Mouse (Mus musculus) gastrocnemius, adult 2 months (tissue): ENCODE measurements at regions not wholly inside any gene's neighbourhood (a gene's known extent, or its start where the extent isn't known, plus 50 kb on each side); places are given as distances from the start of the nearest gene placed in this dataset.

Source experiments
- DNase-seq: peaks from one replicate; pipeline ENCODE4 v3.0.0; 2022
- H3K27ac ChIP-seq: fragments of 200-600 bp; 2 replicates; pipeline ENCODE4 v1.8.1; 2022; ENCODE audit warnings: mild to moderate bottlenecking
- H3K4me3 ChIP-seq: fragments of 200-600 bp; 2 replicates; pipeline ENCODE4 v1.8.1; 2022; ENCODE audit warnings: mild to moderate bottlenecking, moderate library complexity
- CTCF ChIP-seq: fragments of 200-600 bp; IDR thresholded peaks from 2 replicates; pipeline ENCODE4 v1.8.1; 2022; ENCODE audit warnings: antibody characterized with exemption, mild to moderate bottlenecking, moderate library complexity
- intact Hi-C: fragments of 180-260 bp; cut with DNase I; formaldehyde crosslinking; loops from one replicate; pipeline ENCODE4 v1.15.1; 2025

DNA sequence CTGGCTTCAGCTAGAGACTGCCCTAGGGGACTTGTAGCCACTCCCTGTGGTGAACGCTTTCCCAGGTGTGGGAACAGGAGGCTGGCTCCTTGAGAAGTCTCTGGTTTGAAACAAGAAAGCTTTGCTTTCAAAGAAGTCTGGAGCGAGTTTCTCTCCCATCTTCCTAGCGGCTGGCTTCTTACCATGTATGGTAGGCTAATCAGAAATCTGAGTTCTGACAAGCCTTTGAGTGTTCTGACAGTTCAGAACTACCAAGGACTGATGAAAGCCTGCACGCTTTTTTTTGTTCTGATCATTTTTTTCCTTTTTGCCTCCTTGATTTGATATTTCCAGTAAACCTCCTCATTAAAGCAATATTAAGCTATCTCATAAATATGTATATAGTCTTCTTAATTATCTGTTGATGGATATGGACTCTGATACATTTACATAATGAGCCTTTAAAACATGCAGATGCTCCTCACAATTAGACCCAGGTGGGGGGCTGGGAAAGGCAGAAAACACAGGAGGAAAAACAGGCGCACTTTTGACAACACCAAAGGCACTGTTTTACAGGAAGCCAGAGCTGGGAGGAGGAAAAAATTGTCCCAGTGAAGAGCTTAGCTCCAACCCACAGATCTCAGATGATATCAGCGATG, 95.7 kb upstream of the Plxnc1 start:
- no peak overlapping the region for H3K4me3 ChIP-seq
- no peak for TF ChIP-seq CTCF
- intact Hi-C loops: no loop called here
- DNase-seq: no peak
- H3K27ac ChIP-seq: no peak overlapping the region

DNA sequence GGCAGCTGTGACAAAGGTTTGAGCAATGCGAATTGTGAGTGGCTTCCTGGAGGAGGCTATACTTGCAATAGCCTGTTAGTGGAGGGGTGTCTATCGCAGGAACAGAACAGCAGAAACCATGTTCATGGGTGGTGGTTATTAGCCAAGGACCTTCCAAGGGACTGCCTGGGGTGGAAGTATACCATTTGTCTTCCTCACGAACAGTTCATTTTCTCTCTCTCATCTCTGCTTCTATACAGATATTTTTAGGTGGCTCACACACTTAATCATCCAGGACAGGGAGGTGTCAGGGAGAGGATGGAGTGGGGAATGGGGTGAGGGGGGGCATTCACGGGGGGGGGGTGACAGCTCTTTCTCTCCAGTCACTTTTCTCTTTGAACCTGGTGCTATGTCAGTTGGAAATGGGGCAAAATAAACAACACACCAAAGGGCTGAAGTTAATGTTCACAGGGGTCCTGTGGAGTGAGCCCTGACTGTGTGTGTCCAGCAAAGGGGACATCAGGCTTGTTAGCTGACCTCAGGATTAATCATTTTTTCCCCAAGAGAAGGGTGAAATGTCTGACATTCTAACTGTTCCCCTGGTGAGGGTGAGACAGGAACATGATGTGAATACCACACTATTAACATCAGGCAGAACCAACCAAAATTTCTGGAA, 91.5 kb upstream of the Plxnc1 start:
- no peak for TF ChIP-seq CTCF
- intact Hi-C loops: no loop called here
- Histone ChIP-seq H3K4me3 (no peak overlapping the region), H3K27ac (no peak overlapping the region)
- DNase-seq: no peak

DNA sequence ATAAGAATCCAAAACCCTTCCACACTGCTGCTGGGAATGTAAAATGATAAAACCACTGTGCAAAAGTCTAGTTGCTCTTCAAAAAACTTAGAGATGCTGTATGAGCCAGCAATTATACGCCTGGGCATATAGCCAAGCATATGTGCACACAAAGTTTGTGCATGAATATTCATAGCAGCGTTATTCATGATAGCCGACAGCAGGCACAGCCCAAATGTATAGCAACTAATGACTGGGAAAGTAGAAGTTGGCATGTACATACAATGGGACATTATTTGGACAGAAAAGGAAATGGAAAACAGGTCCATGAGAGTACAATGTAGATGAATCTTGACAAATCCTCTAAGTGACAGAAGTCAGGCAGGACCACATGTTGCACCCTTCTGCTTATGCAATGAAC, 90.7 kb upstream of the Plxnc1 start:
- no peak for DNase-seq
- intact Hi-C loops: no loop called here
- TF ChIP-seq CTCF: no peak
- H3K27ac ChIP-seq: no peak overlapping the region
- H3K4me3 ChIP-seq: no peak overlapping the region

DNA sequence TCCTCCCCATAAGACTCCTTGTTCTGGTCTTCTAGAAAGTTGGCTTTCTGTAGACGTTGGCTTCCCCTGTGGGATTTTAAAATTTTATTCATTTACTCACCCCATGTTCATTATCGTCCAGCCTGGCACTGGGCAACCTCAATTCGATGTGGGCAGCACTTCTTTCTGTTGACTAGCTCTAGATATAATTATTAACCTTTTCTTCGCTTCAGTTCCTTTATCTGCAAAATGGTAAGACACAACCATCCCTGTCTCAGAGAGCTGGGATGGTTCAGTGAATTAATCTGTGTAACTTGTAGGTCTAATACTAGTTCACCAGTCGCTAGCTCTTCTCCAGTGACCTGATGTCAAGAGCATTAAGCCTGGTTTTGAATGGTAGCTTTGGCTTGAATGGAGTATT, 89.9 kb upstream of the Plxnc1 start:
- Histone ChIP-seq H3K4me3 (no peak overlapping the region), H3K27ac (no peak overlapping the region)
- no peak for TF ChIP-seq CTCF
- intact Hi-C loops: no loop called here
- DNase-seq: no peak

DNA sequence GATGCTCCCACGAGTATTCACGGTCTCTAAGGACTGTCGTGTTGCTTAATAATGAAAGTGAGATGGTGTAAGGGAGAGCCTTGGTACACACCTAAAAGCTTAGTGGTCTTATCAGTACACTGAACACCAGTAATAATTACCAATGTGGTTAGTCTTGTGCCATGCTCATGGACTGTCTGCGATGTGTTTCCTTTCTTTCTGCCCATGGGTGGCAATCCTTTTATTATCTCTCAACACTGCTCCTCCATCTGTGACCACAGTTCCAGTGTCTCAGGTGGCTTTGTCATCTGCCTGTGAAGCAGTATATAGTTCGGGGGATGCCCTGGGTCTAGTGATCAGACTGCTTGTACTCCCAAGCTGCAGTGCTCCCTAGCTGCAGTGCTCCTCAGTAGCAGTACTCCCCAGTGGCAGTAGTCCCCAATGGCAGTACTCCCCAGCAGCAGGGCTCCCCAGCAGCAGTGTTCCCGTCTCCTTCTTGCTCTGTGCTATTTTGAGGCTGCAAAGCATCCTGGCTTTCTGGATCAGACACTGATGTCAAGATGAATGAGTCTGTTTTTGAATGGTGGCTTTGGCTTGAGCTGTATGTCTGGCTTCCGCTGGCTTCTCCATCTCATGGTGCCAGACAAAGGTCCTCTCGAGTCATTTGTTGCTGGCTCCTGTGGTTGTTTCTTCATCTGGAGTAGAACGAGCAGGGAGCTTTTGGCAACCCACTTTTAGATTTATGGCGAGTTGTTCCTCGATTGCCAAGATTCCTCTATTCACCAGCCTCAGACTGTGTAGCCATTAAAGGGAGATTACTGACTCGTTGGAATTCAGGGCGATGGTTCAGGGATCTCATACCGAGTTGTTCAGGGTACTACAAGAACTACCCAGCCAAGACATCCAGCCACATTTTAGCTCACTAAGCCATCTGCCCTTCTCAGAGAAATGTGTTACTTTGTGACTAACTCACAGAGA, 88.4 kb upstream of the Plxnc1 start:
- no peak for DNase-seq
- no peak for TF ChIP-seq CTCF
- intact Hi-C loops: no loop called here
- Histone ChIP-seq H3K4me3 (no peak overlapping the region), H3K27ac (no peak overlapping the region)

DNA sequence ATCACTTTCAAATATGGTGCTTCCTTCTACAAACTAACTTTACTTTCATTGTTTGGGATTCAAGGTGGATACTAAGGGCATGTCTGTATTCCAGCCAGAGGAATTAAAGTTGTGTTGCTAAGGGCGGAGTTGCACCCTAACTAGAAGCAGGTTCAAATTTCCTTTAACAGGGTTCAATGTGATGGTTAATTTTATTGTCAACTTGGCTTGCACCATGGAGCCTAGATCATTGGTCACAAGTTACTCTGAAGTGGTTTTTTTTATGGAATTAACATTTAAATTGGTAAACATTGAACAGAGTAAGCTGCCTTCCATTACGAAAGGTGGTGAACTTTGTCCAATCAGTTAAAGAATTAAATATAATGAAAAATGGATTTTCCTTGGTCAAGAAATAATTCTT, 86.7 kb upstream of the Plxnc1 start:
- H3K27ac ChIP-seq: no peak overlapping the region
- no peak for TF ChIP-seq CTCF
- no peak overlapping the region for H3K4me3 ChIP-seq
- intact Hi-C loops: no loop called here
- DNase-seq: no peak

DNA sequence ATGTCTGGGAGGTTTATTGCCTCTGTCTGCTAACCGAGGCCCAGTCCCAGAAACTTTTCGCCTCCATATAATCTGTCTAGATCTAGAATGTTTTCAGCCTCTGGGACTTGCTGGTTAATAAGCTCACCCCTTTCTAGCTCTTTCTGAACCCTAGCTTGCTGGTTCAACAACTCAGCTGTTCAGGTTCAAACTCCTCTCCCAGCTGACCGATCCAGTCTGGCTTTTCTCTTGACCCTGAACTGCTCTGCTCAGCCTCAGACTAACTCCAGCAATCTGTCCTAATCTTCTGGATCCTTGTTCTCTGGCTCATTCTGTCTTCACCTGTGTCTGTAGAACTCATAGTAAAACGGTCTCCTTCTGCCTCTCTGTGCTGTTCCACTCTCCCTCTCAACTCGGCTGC, 86.2 kb upstream of the Plxnc1 start:
- H3K27ac ChIP-seq: no peak overlapping the region
- no peak overlapping the region for H3K4me3 ChIP-seq
- no peak for TF ChIP-seq CTCF
- intact Hi-C loops: no loop called here
- no peak for DNase-seq

DNA sequence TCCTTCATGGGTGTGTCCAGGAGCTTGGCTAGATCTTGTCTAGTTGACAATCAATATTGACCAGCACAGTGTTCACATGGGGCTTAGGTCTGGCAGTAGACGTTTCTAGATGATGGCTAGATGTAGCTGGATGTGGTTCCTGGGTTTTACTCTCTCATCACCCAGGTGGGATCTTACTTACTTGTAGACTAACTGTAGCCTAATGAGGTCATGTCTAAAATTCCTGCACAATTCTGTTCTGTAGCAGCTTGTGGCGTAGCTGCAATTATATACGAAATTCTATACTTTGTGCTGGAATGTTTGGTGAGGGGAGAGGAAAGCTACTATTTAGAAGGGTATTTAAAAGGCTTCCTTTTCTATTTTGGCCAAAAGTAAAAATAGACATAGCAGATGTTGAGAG, 84.9 kb upstream of the Plxnc1 start:
- intact Hi-C loops: no loop called here
- no peak overlapping the region for H3K4me3 ChIP-seq
- DNase-seq: no peak
- H3K27ac ChIP-seq: no peak overlapping the region
- no peak for TF ChIP-seq CTCF

DNA sequence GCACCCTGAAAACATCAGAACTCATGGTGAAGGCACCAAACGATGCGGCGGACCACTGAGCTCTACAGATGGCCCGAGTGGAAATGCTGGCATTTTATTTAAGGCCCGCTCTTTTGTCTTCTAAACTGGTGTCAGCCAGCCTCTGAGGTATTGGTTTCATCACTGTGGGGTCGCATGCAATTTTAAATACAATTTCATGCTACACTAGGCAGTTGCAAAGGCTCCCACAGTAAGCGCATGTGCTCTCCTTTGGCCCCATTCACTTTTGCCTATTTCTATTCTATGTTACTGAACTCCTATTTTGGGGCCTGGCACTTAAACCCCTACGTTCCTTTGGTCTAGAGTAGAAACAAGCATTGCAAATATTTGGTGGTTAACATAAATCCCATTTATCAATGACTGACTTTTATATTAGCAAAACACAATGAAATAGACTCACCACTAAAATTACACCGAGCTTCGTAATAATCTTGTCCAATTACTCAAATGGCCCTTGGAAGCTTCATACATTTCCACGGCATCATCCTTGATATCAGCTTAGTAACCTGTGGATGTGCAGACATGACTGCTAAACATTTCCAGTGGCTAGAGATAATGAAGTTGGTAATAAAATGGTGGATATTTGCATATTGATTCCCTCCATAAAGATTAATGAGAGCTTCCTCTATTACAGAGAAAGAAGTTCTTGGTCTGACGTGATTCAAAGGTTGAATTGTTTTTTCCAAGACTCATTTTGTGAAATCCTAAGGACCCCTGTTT, 81.1 kb upstream of the Plxnc1 start:
- intact Hi-C loops: no loop called here
- no peak for TF ChIP-seq CTCF
- no peak overlapping the region for H3K27ac ChIP-seq
- H3K4me3 ChIP-seq: no peak overlapping the region
- no peak for DNase-seq

DNA sequence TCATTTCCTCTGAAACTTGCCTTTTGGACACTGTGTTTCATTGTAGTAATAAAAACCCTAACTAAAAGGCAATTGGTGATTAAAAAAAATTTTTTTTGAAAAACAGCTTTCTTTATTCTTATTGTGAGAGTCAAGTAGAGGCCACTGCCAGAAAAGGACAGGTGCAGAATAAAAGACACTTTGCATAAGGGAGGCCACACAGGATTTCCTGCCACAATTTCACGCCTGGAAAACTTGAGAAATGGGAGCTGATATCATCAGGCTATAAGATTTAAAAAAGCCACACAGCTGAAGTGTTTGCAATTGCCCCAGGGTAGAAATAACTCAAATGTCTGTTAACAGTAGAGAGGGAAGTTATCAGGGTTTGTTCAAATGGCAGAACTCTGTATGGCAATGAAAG, 76.6 kb upstream of the Plxnc1 start:
- H3K27ac ChIP-seq: no peak overlapping the region
- DNase-seq: no peak
- no peak overlapping the region for H3K4me3 ChIP-seq
- TF ChIP-seq CTCF: no peak
- intact Hi-C loops: loop anchor here (5.0 kb wide), 1 partner anchor 41 kb away; no protein-coding TSS in a partner anchor

DNA sequence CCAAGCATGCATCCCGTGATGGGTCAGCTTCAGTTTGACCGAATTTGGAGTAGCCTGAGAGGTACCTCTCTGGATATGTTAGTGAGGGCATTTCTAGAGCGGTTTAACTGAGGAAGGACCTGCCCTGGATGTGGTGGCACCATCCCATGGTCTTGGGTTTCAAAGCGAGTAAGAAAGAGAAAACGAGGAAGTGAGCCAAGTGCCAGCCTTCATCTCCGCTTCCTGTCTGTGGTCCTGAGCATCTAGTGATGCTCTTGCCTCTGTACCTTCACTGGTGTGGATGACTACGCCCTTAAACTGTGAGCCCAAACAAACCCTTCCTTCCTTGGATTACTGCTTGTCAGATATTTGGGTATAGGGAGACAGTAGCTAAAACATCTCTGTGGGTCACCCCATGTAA, 72.3 kb upstream of the Plxnc1 start:
- TF ChIP-seq CTCF: no peak
- intact Hi-C loops: no loop called here
- Histone ChIP-seq H3K4me3 (no peak overlapping the region), H3K27ac (no peak overlapping the region)
- no peak for DNase-seq

DNA sequence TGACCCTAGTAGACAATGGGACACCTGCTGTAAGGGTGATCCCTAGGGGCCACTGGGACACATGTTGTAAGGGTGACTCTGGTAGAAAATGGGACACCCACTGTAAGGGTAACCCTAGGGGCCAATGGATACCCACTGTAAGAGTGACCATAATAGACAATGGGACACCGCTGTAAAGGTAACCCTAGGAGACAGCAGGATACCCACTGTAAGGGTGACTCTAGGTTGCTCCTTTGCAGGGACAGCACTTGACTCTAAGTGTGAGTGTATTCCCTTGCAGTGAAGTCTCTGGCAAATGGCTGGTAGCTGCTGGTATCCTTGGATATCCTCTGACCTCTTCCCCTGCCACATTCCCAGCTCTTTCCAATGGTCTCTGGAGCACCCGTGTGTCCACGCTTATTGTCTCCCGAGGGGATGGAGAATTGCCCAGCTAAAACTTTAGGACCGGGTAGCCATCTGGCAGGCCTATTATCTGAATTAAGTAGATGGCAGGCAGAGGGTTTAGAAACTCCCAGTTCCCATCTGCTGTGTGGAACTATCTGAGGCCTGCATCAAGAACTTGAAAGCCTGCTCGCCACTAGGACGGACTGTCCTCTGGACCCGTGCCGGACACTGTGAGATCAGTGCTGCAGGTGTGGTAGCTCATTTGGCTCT, 70.8 kb upstream of the Plxnc1 start:
- intact Hi-C loops: no loop called here
- TF ChIP-seq CTCF: no peak
- no peak for DNase-seq
- H3K4me3 ChIP-seq: no peak overlapping the region
- H3K27ac ChIP-seq: no peak overlapping the region
